Mouse (Mus musculus): ENCODE results near the gene Gtpbp1. TPM values are rescaled to one million over a fixed set of nuclear protein-coding genes. Genes with fewer than 3 reads are reported as not detected.
"Not testable (repeated sequence)": the region's sequence is repeated elsewhere in the genome, so short reads cannot be mapped to it uniquely, and the experiment has no call there.

The Gtpbp1 gene
- polyA plus RNA-seq, 1 experiment from 2014 or later = 61.8 TPM

GRCm38 (mm10) chr15:79658531-79659375 is 31.9 kb upstream of the Gtpbp1 start, which contains the start of the genes Fam227a and Cby1:
Gene Fam227a, minus strand, starts transcription at chr15:79658956.
Gene Cby1, plus strand, starts transcription at chr15:79659199.
- under 1% methylated on average over 55 of the region's 55 CpGs for WGBS
- Histone ChIP-seq H3K4me1 (replicated peaks; ENCODE audit: control insufficient read depth, insufficient read depth, low read length) (peaks cover 4% of the 10 kb centered on the region), H3K36me3 (ENCODE audit: control insufficient read depth, insufficient read depth, low read length) (no peaks in the 10 kb centered on the region), H3K4me3 (ENCODE audit: low read depth, low read length) (peak within 1 kb of the TSS; percentile 81), H3K9ac (ENCODE audit: low read depth, low read length) (peak within 1 kb of the TSS; percentile 82), H3K4me2 (peak within 1 kb of the TSS; percentile 92), H3K27me3 (replicated peaks; ENCODE audit: control insufficient read depth, insufficient read depth, low read length) (no peaks in the 10 kb centered on the region), H3K9me3 (ENCODE audit: control insufficient read depth, low read length) (no peaks in the 10 kb centered on the region), H3K27ac (ENCODE audit: low read depth, low read length) (peak within 1 kb of the TSS; percentile 87)
- DNase-seq (ENCODE audit: low spot score) (peak; percentile 98), ATAC-seq (replicated peaks; ENCODE audit: low FRiP score) (peak; percentile 84)

DNA sequence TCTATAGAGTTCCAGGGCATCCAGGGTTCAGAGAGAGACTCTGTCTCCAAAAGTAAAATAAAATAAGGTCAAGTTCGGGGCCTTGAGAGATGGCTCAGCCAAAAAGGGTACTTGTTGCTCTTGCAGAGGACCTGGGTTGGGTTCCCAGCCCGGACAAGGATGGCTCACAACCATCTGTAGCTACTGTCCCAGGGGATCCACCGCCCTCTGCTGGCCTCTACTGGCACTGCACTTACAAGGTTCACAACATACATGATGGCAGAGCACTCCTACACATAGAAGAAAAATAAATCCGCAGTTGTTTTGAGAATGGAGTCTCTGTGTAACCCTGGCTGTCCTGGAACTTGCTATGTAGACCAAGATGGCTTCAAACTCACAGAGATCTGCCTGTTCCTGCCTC is 28.8 kb upstream of the Gtpbp1 start:
- Histone ChIP-seq H3K4me1 (replicated peaks; ENCODE audit: control insufficient read depth, insufficient read depth, low read length) (peaks cover 4% of the 10 kb centered on the region), H3K36me3 (ENCODE audit: control insufficient read depth, insufficient read depth, low read length) (0 out of 2 replicates have a peak, but pooled peaks cover 4% of the 10 kb centered on the region), H3K9me3 (ENCODE audit: control insufficient read depth, low read length) (no peaks in the 10 kb centered on the region), H3K9ac (ENCODE audit: low read depth, low read length) (no peak overlapping the region), H3K27me3 (replicated peaks; ENCODE audit: control insufficient read depth, insufficient read depth, low read length) (no peaks in the 10 kb centered on the region), H3K4me3 (ENCODE audit: low read depth, low read length) (no peak overlapping the region), H3K27ac (ENCODE audit: low read depth, low read length) (no peak overlapping the region), H3K4me2 (no peak overlapping the region)
- no peak for ATAC-seq (replicated peaks; ENCODE audit: low FRiP score)
- DNase-seq (ENCODE audit: low spot score) = peak; percentile 45
- 74% methylated on average over 4 of the region's 4 CpGs for WGBS

- no peak for ATAC-seq (replicated peaks; ENCODE audit: low FRiP score)
- Histone ChIP-seq H3K4me2 (no peak overlapping the region), H3K27ac (ENCODE audit: low read depth, low read length) (no peak overlapping the region), H3K9me3 (ENCODE audit: control insufficient read depth, low read length) (no peaks in the 10 kb centered on the region), H3K9ac (ENCODE audit: low read depth, low read length) (no peak overlapping the region), H3K36me3 (ENCODE audit: control insufficient read depth, insufficient read depth, low read length) (0 out of 2 replicates have a peak, but pooled peaks cover 5% of the 10 kb centered on the region), H3K4me1 (replicated peaks; ENCODE audit: control insufficient read depth, insufficient read depth, low read length) (peaks cover 4% of the 10 kb centered on the region; the same call in 1 of the 2 replicates), H3K27me3 (replicated peaks; ENCODE audit: control insufficient read depth, insufficient read depth, low read length) (no peaks in the 10 kb centered on the region), H3K4me3 (ENCODE audit: low read depth, low read length) (no peak overlapping the region)
- no peak for DNase-seq (ENCODE audit: low spot score)
- 91% methylated on average over 8 of the region's 8 CpGs for WGBS
These were observed 26.0 kb upstream of the Gtpbp1 start for GRCm38 (mm10) chr15:79664666-79665065.

- H3K9me3 ChIP-seq (ENCODE audit: control insufficient read depth, low read length) = no peaks in the 10 kb centered on the region
- DNase-seq (ENCODE audit: low spot score) (no peak), ATAC-seq (replicated peaks; ENCODE audit: low FRiP score) (no peak)
- 75% methylated on average over 10 of the region's 10 CpGs for WGBS
- H3K27me3 ChIP-seq (replicated peaks; ENCODE audit: control insufficient read depth, insufficient read depth, low read length) = no peaks in the 10 kb centered on the region
- no peak overlapping the region for H3K4me3 ChIP-seq (ENCODE audit: low read depth, low read length)
- H3K36me3 ChIP-seq (ENCODE audit: control insufficient read depth, insufficient read depth, low read length) = peaks cover 12% of the 10 kb centered on the region; the same call in 1 of the 2 replicates
- H3K4me2 ChIP-seq = no peak overlapping the region
- H3K27ac ChIP-seq (ENCODE audit: low read depth, low read length) = no peak overlapping the region
- no peak overlapping the region for H3K9ac ChIP-seq (ENCODE audit: low read depth, low read length)
- H3K4me1 ChIP-seq (replicated peaks; ENCODE audit: control insufficient read depth, insufficient read depth, low read length) = peaks cover 7% of the 10 kb centered on the region; the same call in 1 of the 2 replicates
These were observed 21.4 kb upstream of the Gtpbp1 start for GRCm38 (mm10) chr15:79669195-79669594.

DNA sequence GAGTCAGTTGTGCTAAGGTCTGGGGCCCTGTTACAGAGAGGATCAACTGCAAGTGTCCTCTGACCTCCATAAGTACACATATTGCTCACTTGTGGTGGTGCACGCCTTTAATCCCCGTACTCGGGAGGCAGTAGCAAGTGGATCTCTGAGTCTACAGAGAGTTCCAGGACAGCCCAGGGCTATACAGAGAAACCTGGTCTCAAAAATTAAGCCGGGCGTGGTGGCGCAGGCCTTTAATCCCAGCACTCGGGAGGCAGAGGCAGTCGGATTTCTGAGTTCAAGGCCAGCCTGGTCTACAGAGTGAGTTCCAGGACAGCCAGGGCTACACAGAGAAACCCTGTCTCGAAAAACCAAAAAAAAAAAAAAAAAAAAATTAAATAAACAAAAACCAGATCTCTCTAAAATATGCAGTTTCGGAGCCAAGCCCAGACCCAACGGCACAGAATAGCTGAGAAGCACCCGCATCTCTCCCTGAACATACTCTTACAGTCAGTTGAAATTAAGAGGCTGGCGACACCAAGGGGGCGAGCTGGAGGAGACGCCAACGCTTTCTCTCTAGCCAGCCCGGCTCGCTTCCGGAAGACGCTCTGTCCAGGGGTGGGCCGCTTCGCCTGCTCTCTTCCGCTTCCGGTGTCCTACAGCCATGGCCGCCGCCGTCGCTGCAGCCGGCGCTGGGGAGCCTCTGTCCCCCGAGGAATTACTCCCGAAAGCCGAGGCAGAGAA is 20.2 kb upstream of the Gtpbp1 start, which contains the start of gene Tomm22:
TSS of gene Tomm22 (plus strand) at position 613 of the 723 bp plus-strand sequence.
- ATAC-seq (replicated peaks; ENCODE audit: low FRiP score) (peak; percentile 97), DNase-seq (ENCODE audit: low spot score) (peak; percentile 88)
- H3K9me3 ChIP-seq (ENCODE audit: control insufficient read depth, low read length) = no peaks in the 10 kb centered on the region
- H3K36me3 ChIP-seq (ENCODE audit: control insufficient read depth, insufficient read depth, low read length) = peaks cover 21% of the 10 kb centered on the region; the same call in 1 of the 2 replicates
- H3K4me3 ChIP-seq (ENCODE audit: low read depth, low read length) = peak within 1 kb of the TSS; percentile 89
- H3K4me1 ChIP-seq (replicated peaks; ENCODE audit: control insufficient read depth, insufficient read depth, low read length) = peaks cover 7% of the 10 kb centered on the region; the same call in 1 of the 2 replicates
- 17% methylated on average over 32 of the region's 33 CpGs for WGBS
- H3K27me3 ChIP-seq (replicated peaks; ENCODE audit: control insufficient read depth, insufficient read depth, low read length) = no peaks in the 10 kb centered on the region
- H3K9ac ChIP-seq (ENCODE audit: low read depth, low read length) = peak within 1 kb of the TSS; percentile 82
- H3K27ac ChIP-seq (ENCODE audit: low read depth, low read length) = peak within 1 kb of the TSS; percentile 64; the same call in 1 of the 2 replicates
- H3K4me2 ChIP-seq = peak within 1 kb of the TSS; percentile 75

- Histone ChIP-seq H3K4me1 (replicated peaks; ENCODE audit: control insufficient read depth, insufficient read depth, low read length) (peaks cover 7% of the 10 kb centered on the region; the same call in 1 of the 2 replicates), H3K36me3 (ENCODE audit: control insufficient read depth, insufficient read depth, low read length) (peaks cover 22% of the 10 kb centered on the region; the same call in 1 of the 2 replicates), H3K9me3 (ENCODE audit: control insufficient read depth, low read length) (no peaks in the 10 kb centered on the region), H3K27ac (ENCODE audit: low read depth, low read length) (peak overlapping the region; percentile 64; the same call in 1 of the 2 replicates), H3K4me3 (ENCODE audit: low read depth, low read length) (peak overlapping the region; percentile 89), H3K4me2 (peak overlapping the region; percentile 75), H3K9ac (ENCODE audit: low read depth, low read length) (peak overlapping the region; percentile 82), H3K27me3 (replicated peaks; ENCODE audit: control insufficient read depth, insufficient read depth, low read length) (no peaks in the 10 kb centered on the region)
- ATAC-seq (replicated peaks; ENCODE audit: low FRiP score) (peak; percentile 55), DNase-seq (ENCODE audit: low spot score) (no peak)
- WGBS = under 1% methylated on average over 36 of the region's 37 CpGs
These were observed 19.7 kb upstream of the Gtpbp1 start for GRCm38 (mm10) chr15:79670972-79671299.

GRCm38 (mm10) chr15:79671828-79672348 is 18.8 kb upstream of the Gtpbp1 start:
- peak overlapping the region; percentile 82; the same call in 1 of the 2 replicates for H3K9ac ChIP-seq (ENCODE audit: low read depth, low read length)
- not testable (repeated sequence) for DNase-seq (ENCODE audit: low spot score); H3K9me3 ChIP-seq (ENCODE audit: control insufficient read depth, low read length); H3K4me1 ChIP-seq (replicated peaks; ENCODE audit: control insufficient read depth, insufficient read depth, low read length); H3K27ac ChIP-seq (ENCODE audit: low read depth, low read length); ATAC-seq (replicated peaks; ENCODE audit: low FRiP score); H3K27me3 ChIP-seq (replicated peaks; ENCODE audit: control insufficient read depth, insufficient read depth, low read length)
- H3K36me3 ChIP-seq (ENCODE audit: control insufficient read depth, insufficient read depth, low read length) = peaks cover 21% of the 10 kb centered on the region
- H3K4me2 ChIP-seq = peak overlapping the region; percentile 75
- peak overlapping the region; percentile 89 for H3K4me3 ChIP-seq (ENCODE audit: low read depth, low read length)
- WGBS = 78% methylated on average over 11 of the region's 11 CpGs

DNA sequence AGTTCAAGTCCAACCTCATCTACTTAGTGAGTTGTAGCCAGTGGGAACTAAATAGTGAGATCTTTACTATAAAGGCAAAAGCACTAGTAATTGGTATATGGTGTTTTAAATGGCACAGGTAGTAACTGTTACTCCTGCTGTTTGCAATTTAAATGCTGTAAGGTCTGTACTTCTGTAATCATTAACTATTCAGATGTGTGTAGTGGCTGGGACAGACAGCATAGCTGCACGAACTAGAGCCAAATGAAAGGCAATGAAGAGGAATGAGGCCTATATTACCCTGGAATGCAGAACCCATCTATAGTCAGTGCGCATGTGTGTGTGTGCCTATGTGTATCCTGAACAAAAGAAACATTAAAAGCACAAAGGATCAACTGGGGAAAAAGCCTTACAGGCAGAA is 12.7 kb upstream of the Gtpbp1 start:
- H3K4me3 ChIP-seq (ENCODE audit: low read depth, low read length) = no peak overlapping the region
- no peaks in the 10 kb centered on the region for H3K27me3 ChIP-seq (replicated peaks; ENCODE audit: control insufficient read depth, insufficient read depth, low read length)
- peaks cover 15% of the 10 kb centered on the region for H3K4me1 ChIP-seq (replicated peaks; ENCODE audit: control insufficient read depth, insufficient read depth, low read length)
- H3K4me2 ChIP-seq = no peak overlapping the region
- no peak overlapping the region for H3K9ac ChIP-seq (ENCODE audit: low read depth, low read length)
- H3K36me3 ChIP-seq (ENCODE audit: control insufficient read depth, insufficient read depth, low read length) = peaks cover 24% of the 10 kb centered on the region
- H3K9me3 ChIP-seq (ENCODE audit: control insufficient read depth, low read length) = no peaks in the 10 kb centered on the region
- 87% methylated on average over 2 of the region's 2 CpGs for WGBS
- no peak for DNase-seq (ENCODE audit: low spot score)
- H3K27ac ChIP-seq (ENCODE audit: low read depth, low read length) = no peak overlapping the region
- ATAC-seq (replicated peaks; ENCODE audit: low FRiP score) = no peak
